Mouse (Mus musculus): ENCODE results near the gene 9930111J21Rik1. TPM values are rescaled to one million over a fixed set of nuclear protein-coding genes. Genes with fewer than 3 reads are reported as not detected.
"Not testable (repeated sequence)": the region's sequence is repeated elsewhere in the genome, so short reads cannot be mapped to it uniquely, and the experiment has no call there.

9930111J21Rik1 gene
- 0.54 and 0.65 TPM in 2 replicates for polyA plus RNA-seq (2015; fragmentation: Nextera tagmentation; extraction: Ambion mirVana)

DNA sequence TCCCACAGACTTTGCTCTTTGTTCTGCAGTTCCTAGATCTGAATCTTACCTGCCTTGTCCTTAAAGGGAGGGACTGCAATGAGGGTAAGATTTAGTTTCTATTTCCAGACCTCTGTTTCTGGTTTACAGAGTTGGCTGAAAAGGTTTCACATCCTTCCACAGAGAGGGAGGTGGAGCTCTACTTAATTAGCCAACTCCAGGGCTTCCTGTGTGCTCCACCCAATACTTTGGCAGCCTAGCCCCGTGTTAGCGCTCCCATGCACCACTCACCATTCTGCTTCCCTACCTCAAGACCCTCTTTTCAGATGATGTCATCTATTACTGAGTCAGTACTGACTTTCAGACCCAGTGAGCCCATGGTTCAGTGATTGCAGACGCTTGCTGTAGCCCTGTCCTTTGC is at the start of gene 9930111J21Rik1:
TSS of gene 9930111J21Rik1 (minus strand) at position 148 of the 400 bp plus-strand sequence.
- not testable (repeated sequence) for H3K4me3 ChIP-seq (replicated peaks); H3K27me3 ChIP-seq; H3K9ac ChIP-seq; H3K27ac ChIP-seq; H3K36me3 ChIP-seq; H3K4me1 ChIP-seq (replicated peaks); H3K9me3 ChIP-seq (replicated peaks); ATAC-seq (ENCODE audit: low read depth); H3K4me2 ChIP-seq; DNase-seq
- no CpG with 5 or more reads among the region's 3 CpGs for WGBS (ENCODE audit: insufficient replicate concordance)

DNA sequence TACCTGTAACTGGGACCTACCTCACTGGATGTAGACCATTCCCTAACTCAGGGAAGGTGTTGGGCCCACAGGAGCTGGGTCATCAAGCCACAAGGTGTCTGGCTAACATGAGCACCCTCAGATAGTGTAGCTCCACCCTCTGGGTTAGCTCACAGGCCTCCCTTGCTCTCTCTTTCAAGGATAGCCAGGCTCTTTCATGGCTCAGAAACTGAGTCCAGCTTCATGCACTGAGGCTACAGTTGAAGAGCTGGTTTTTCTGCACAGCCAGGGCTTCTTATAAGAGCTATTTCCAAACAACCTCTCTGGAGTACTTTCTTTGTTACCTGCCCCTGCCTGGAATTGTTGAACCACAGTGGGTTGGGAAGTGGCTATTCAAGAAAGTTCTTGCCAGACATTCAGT is 32.9 kb upstream of the 9930111J21Rik1 start:
- DNase-seq; H3K27me3 ChIP-seq; H3K9ac ChIP-seq; H3K36me3 ChIP-seq; H3K4me1 ChIP-seq (replicated peaks); H3K4me3 ChIP-seq (replicated peaks); H3K27ac ChIP-seq; ATAC-seq (ENCODE audit: low read depth); H3K4me2 ChIP-seq; H3K9me3 ChIP-seq (replicated peaks): not testable (repeated sequence)

DNA sequence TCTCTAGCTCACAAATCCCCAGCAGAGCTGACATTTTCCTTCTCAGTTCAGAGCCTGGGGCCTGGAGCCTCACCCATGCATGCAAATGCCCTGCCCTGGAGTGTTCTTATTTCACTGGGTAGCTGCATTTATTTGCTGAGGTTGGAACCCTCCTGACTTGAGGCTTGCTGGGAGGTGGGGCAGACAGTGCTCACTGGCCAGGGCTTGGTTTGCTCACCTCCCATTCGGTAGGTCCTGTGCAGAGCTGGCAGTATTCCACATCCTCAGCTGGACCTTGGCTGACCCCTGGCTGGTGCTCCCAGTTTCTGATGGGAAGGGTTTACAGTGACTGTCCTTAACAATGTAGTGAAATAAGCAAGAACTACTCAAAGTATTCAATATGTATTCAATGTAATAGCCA is 27.6 kb upstream of the 9930111J21Rik1 start:
- not testable (repeated sequence) for H3K4me2 ChIP-seq; DNase-seq; H3K27me3 ChIP-seq; H3K9ac ChIP-seq; H3K4me3 ChIP-seq (replicated peaks); H3K27ac ChIP-seq; ATAC-seq (ENCODE audit: low read depth); H3K4me1 ChIP-seq (replicated peaks); H3K36me3 ChIP-seq; H3K9me3 ChIP-seq (replicated peaks)
- 63% methylated on average over 1 of the region's 1 CpGs for WGBS (ENCODE audit: insufficient replicate concordance)

DNA sequence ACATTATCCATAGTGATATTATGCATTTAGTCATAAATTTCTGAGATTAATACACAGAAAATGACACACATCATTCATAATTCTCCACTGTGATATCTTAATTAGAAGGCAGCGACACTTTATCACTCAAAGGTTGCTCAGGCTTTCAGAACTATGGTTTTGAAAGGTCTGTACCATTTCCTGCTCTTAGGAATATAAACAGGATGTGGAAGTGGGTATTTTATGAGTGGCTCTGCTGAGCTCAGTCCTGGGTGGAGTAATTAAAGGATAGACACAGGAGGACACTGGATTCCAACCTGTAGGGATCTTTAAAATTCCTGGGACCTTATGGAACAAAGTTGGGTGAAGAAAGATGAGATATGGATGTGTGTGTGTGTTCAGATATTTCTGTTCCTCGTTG is 27.1 kb upstream of the 9930111J21Rik1 start:
- H3K9ac ChIP-seq; H3K4me1 ChIP-seq (replicated peaks); ATAC-seq (ENCODE audit: low read depth); H3K27ac ChIP-seq; H3K4me2 ChIP-seq; H3K36me3 ChIP-seq; H3K27me3 ChIP-seq; H3K4me3 ChIP-seq (replicated peaks); DNase-seq; H3K9me3 ChIP-seq (replicated peaks): not testable (repeated sequence)
- 25% methylated on average over 2 of the region's 2 CpGs for WGBS (ENCODE audit: insufficient replicate concordance)

DNA sequence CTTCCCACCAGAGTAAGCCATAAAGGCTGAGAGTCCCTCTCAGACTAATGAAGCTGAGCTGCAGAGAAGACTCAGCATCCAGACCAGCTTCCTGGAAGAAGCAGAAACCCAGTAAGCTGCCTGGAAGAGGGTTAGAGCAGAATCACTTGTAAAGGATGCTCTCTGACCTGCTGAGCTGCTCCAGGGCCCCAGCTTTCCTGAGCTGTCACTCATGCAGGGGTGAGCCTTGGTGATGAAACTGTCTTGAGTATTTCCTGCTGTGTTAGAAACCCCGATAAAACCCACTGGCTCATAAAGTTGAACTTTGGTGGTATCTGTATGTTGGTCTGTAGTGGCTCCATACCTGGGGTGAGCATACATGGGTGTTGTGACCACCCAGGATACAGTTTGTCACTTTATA is 21.2 kb upstream of the 9930111J21Rik1 start:
- H3K27me3 ChIP-seq, result not testable (repeated sequence)
- 16% methylated on average over 1 of the region's 1 CpGs for WGBS (ENCODE audit: insufficient replicate concordance)

DNA sequence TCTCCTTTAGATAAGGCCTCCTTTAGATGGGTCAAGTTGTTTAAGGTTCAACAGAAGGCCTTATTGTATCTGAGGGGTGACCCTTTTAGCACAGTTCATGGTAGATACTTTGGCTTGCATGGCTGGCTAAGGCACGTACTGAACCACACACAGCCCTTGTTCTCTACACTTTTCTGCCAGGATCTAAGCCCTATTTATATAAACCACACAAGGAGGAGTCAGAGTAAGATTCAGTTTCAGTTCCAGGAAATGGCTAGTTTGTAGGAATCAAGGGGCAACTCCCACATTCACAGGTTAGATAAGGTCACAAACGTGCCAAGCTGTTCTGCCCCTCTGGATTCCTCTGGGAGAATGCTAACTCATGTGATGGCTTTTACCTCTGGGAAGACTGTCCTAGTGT is 14.8 kb upstream of the 9930111J21Rik1 start, which contains the start of gene Tgtp1:
TSS of gene Tgtp1 (minus strand) at position 155 of the 400 bp plus-strand sequence.
- H3K4me1 ChIP-seq (replicated peaks), result peaks cover 17% of the 10 kb centered on the region
- not testable (repeated sequence) for ATAC-seq (ENCODE audit: low read depth); H3K27ac ChIP-seq; H3K36me3 ChIP-seq; DNase-seq; H3K4me3 ChIP-seq (replicated peaks); H3K27me3 ChIP-seq; H3K9me3 ChIP-seq (replicated peaks); H3K4me2 ChIP-seq; H3K9ac ChIP-seq
- 25% methylated on average over 2 of the region's 2 CpGs for WGBS (ENCODE audit: insufficient replicate concordance)

More for the DNA sequence above, 21.2 kb upstream of the 9930111J21Rik1 start:
- H3K27ac ChIP-seq; H3K9me3 ChIP-seq (replicated peaks); H3K4me1 ChIP-seq (replicated peaks); H3K36me3 ChIP-seq; ATAC-seq (ENCODE audit: low read depth); DNase-seq; H3K4me2 ChIP-seq; H3K9ac ChIP-seq; H3K4me3 ChIP-seq (replicated peaks): not testable (repeated sequence)

DNA sequence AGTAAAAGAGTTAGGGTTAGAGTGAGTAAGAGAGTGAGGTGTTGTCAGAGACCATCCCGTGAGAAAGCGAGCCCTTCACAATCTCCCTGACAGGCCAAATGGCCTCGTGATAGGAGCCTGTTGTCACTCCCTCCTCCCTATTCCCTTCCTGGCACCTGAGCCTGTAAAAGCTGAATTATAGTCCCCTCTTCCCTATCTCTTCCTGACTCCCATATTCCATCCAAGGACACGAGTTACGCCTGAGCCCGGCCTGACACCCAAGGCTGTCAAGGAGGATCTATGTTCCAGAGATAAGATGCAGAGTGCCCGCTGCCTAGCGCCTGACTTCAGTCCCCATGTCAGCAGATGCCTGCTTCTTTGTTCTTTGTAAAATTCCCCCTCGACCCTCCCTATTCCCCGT is 14.1 kb upstream of the 9930111J21Rik1 start:
- H3K9me3 ChIP-seq (replicated peaks); H3K27me3 ChIP-seq; H3K27ac ChIP-seq; H3K9ac ChIP-seq; H3K4me2 ChIP-seq; H3K36me3 ChIP-seq; H3K4me3 ChIP-seq (replicated peaks); DNase-seq; ATAC-seq (ENCODE audit: low read depth): not testable (repeated sequence)
- H3K4me1 ChIP-seq (replicated peaks), result peaks cover 17% of the 10 kb centered on the region
- 43% methylated on average over 10 of the region's 10 CpGs for WGBS (ENCODE audit: insufficient replicate concordance)

DNA sequence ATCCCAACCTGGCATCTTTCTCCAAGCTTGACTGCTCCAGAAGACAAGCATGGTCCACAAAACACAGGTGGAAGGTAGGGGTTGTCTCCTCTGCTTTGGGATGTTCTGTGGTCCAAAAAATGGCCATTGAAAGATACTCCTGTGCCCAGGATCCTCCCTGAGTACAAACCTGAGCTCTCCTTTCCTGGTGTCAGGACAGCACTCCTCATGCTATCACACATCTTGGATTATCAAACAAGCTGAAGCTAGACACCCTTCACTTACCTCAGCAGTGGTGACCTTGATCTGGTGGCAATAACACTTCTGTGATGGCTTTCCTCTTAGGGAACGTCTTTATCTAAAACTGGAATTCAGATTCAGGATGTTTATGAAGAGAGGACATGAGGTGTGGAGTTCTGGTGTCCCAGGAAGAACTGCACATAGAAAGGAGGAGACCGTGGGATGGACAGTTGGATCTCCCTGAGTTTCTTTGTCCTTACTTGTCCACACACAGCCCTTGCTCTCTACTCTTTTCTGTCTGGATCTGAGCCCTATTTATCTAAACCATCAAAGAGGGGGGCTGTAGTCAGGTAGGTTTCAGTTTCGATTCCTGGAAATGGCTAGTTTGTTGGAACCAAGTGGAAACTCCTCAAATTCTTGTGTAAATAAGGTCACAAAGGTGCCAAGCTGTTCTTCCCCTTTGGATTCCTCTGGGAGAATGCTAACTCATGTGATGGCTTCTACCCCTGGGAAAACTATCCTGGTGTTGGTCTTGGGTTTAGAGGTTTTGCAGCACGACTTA is 12.7 kb upstream of the 9930111J21Rik1 start, which contains the start of gene Gm12185:
TSS of gene Gm12185 (minus strand) at position 487 of the 781 bp plus-strand sequence.
- 45% methylated on average over 4 of the region's 4 CpGs for WGBS (ENCODE audit: insufficient replicate concordance)
- H3K27me3 ChIP-seq; DNase-seq; H3K9me3 ChIP-seq (replicated peaks); H3K4me3 ChIP-seq (replicated peaks); H3K27ac ChIP-seq; H3K9ac ChIP-seq; H3K4me2 ChIP-seq; ATAC-seq (ENCODE audit: low read depth); H3K36me3 ChIP-seq: not testable (repeated sequence)
- H3K4me1 ChIP-seq (replicated peaks), result peaks cover 17% of the 10 kb centered on the region

DNA sequence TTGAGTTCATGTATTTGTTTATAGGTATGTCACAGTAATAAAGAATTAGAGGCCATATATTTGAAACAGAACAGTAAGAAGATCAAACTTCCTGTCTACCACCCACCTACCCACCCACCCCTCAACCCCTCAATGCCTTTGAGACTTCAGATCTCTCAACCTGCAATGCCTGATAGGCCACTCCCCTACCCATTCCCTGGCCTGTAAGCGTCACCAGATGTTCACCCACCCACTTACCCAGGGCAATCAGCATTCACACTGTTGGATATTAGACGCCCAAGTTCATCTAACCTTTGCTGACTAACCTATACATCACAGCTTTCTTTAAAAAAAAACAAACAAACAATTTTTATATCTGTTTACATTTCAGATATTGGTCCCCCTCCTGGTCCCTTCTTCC is 10.8 kb upstream of the 9930111J21Rik1 start:
- DNase-seq; H3K4me2 ChIP-seq; H3K4me3 ChIP-seq (replicated peaks); H3K36me3 ChIP-seq; H3K27me3 ChIP-seq; H3K9me3 ChIP-seq (replicated peaks); H3K27ac ChIP-seq; ATAC-seq (ENCODE audit: low read depth); H3K9ac ChIP-seq: not testable (repeated sequence)
- WGBS (ENCODE audit: insufficient replicate concordance), result 45% methylated on average over 2 of the region's 2 CpGs
- H3K4me1 ChIP-seq (replicated peaks), result peaks cover 17% of the 10 kb centered on the region

DNA sequence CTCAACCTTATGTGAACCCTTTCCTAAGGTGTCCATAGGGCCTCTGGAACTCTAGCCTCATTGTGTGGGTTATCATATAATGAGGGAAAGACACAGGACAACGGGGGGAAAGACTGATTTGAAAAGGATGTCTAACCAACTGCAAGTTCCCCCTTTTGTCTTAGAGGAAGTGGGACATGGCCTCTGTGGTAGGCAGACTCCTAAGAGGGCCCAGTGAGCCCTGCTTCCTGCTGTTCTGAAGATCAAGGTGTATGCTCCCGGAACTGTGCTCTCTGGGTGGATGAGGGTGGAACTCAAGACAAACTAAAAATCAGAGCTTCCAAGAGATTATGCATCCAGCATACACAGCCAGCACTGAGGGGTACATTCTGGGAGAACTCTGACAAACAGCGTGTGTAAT is 9.0 kb upstream of the 9930111J21Rik1 start:
- not testable (repeated sequence) for H3K4me3 ChIP-seq (replicated peaks); H3K27ac ChIP-seq; H3K27me3 ChIP-seq; H3K9ac ChIP-seq; H3K36me3 ChIP-seq; H3K4me1 ChIP-seq (replicated peaks); H3K4me2 ChIP-seq; H3K9me3 ChIP-seq (replicated peaks); DNase-seq; ATAC-seq (ENCODE audit: low read depth)
- 36% methylated on average over 2 of the region's 3 CpGs for WGBS (ENCODE audit: insufficient replicate concordance)

DNA sequence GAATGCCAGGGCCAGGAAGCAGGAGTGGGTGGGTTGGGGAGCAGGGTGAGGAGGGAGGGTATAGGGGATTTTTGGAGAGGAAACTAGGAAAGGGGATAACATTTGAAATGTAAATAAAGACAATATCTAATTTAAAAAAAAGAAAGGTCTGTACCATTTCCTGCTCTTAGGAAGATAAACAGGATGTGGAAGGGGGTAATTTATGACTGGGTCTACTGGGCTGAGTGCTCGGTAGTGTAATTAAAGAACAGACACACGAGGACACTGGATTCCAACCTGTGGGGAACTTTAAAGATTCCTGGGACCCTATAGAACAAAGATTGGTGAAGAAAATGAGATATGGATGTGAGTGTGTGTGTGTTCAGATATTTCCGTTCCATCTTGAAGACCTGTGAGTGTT is 3.6 kb upstream of the 9930111J21Rik1 start:
- H3K36me3 ChIP-seq; H3K27ac ChIP-seq; H3K9me3 ChIP-seq (replicated peaks); H3K27me3 ChIP-seq; H3K9ac ChIP-seq; ATAC-seq (ENCODE audit: low read depth); H3K4me2 ChIP-seq; H3K4me3 ChIP-seq (replicated peaks); DNase-seq; H3K4me1 ChIP-seq (replicated peaks): not testable (repeated sequence)
- WGBS (ENCODE audit: insufficient replicate concordance), result no CpG with 5 or more reads among the region's 3 CpGs

DNA sequence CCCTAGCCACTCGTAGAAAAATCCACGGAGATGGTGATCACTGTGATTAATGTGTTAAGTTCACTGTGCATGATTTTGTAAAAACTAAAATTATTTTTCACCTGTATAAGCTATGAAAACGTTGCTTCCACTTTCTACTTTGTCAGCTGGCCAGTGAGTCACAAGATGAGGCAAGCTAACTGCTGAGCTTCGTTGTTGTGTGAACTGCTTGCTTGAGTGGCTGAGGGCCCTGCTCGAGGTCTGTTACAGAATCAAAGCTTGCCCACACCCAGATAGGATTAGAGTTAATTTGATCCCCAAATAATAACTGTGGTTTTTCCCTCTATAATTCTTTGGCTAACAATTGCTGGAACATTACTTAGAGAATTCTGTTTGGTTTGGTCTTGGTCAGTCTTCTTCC is 854 bp upstream of the 9930111J21Rik1 start:
- not testable (repeated sequence) for H3K27ac ChIP-seq; H3K36me3 ChIP-seq; H3K9ac ChIP-seq; H3K4me3 ChIP-seq (replicated peaks); H3K4me2 ChIP-seq; H3K4me1 ChIP-seq (replicated peaks); H3K27me3 ChIP-seq; DNase-seq; H3K9me3 ChIP-seq (replicated peaks); ATAC-seq (ENCODE audit: low read depth)
- WGBS (ENCODE audit: insufficient replicate concordance), result no CpG with 5 or more reads among the region's 5 CpGs
